Comparison of ENCODE assay signal across 1 mouse cellular context in the genomic region with DNA sequence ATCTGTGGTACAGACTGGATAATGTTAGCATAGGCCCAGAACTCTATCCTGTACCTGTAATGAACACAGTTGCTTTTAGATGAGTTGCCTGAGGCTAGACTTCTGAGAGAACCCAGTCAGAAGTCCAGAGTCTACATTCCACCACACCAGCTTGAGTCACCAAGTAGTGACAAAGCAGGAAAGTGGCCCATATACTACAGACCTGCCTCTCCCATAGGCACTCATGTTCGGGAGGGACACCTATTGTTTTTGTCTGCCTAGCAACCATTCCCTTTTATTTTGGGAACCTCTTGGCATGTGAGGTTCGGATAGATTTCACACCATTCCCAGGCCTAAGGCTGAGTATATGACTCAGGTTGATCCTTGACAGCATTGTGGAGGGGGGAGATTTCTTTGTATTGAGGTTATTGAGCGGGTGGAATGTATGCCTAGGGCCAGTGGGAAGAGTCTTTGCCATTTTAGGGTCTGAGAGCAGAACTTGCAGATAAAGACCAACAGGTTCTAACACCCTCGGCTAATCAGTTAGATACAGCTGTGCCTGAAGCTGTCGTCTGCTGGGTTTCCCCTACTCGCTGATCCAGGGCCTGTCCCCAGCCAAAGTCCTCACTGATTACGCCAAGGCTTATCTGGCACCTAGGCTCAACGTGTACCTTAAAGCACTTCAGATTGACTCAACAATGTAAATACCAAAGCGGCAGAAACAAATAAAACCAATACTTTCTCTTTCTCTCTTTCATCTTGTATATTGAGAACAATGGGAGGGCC.
TF ChIP-seq lines count a peak whose summit lies in the region.

No protein-coding gene starts in this region.

TF ChIP-seq in CH12.LX, 34 proteins besides CTCF, POLR2A, EP300 and RAD21 (continued from another document):
- TF ChIP-seq E2F4 (IDR thresholded peaks at IDR 0.05; ENCODE audit: insufficient replicate concordance, low read depth, low read length) (no peak), RCOR1 (conservative IDR thresholded peaks at IDR 0.05; ENCODE audit: low read depth, low read length) (no peak), POLR2AphosphoS2 (IDR thresholded peaks at IDR 0.05; ENCODE audit: low read depth, low read length) (no peak), MAFK (IDR thresholded peaks at IDR 0.05; ENCODE audit: insufficient replicate concordance, low read length) (no peak), PAX5 (IDR thresholded peaks at IDR 0.05; ENCODE audit: low read length) (no peak), TCF12 (IDR thresholded peaks at IDR 0.05; ENCODE audit: low read depth, low read length) (peak; percentile 64; the same call in 1 of the 2 replicates), ZC3H11A (IDR thresholded peaks at IDR 0.05; ENCODE audit: low read depth, low read length) (no peak)
